Mouse (Mus musculus) heart, postnatal 0 days (tissue): Measurements from ENCODE around the gene Sorbs2. TPM values are rescaled to one million over a fixed set of nuclear protein-coding genes. Genes with fewer than 3 reads are reported as not detected.

ENCODE experiments used
- ATAC-seq: fragments of 200-750 bp; cut with Nextera tagmentation; 2 replicates; pipeline ENCODE4 v1.8.0; 2017; ENCODE audit warnings: low read depth, moderate number of reproducible peaks, moderate library complexity; ENCODE audit not compliant: insufficient read depth
- DNase-seq: peaks from one replicate; pipeline ENCODE4 v3.0.0-alpha.2; 2016; ENCODE audit warnings: low spot score
- H3K27ac ChIP-seq: fragments of 300-500 bp; sonication (generic); 2 replicates; pipeline ENCODE4 v1.5.1; 2014; ENCODE audit warnings: low read depth, mild to moderate bottlenecking
- H3K27me3 ChIP-seq: fragments of 300-500 bp; sonication (generic); 2 replicates; pipeline ENCODE4 v1.6.1; 2014; ENCODE audit warnings: low read length, mixed read lengths; ENCODE audit not compliant: control insufficient read depth, insufficient read depth
- H3K36me3 ChIP-seq: fragments of 300-500 bp; sonication (generic); replicated peaks from 2 replicates; pipeline ENCODE4 v1.6.1; 2014; ENCODE audit warnings: low read length, mixed read lengths; ENCODE audit not compliant: control insufficient read depth, insufficient read depth
- H3K4me1 ChIP-seq: fragments of 300-500 bp; sonication (generic); 2 replicates; pipeline ENCODE4 v1.6.1; 2014; ENCODE audit warnings: antibody characterized with exemption; ENCODE audit not compliant: control insufficient read depth, insufficient read depth
- H3K4me2 ChIP-seq: fragments of 300-500 bp; sonication (generic); 2 replicates; pipeline ENCODE4 v1.6.1; 2014; ENCODE audit warnings: low read depth, mild to moderate bottlenecking, low read length, moderate library complexity
- H3K4me3 ChIP-seq: fragments of 300-500 bp; sonication (generic); 2 replicates; pipeline ENCODE4 v1.5.1; 2014; ENCODE audit warnings: low read depth, low read length
- H3K9ac ChIP-seq: fragments of 300-500 bp; sonication (generic); replicated peaks from 2 replicates; pipeline ENCODE4 v1.6.1; 2014; ENCODE audit warnings: low read depth, low read length, mixed read lengths
- H3K9me3 ChIP-seq: fragments of 300-500 bp; sonication (generic); replicated peaks from 2 replicates; pipeline ENCODE4 v1.6.1; 2016; ENCODE audit warnings: low read length; ENCODE audit not compliant: control insufficient read depth
- CTCF ChIP-seq: IDR thresholded peaks from 2 replicates; pipeline ENCODE4 v1.5.1; 2016; ENCODE audit warnings: antibody characterized with exemption, control low read depth, low read depth
- EP300 ChIP-seq: IDR thresholded peaks from 2 replicates; pipeline ENCODE4 v1.6.1; 2016; ENCODE audit warnings: antibody characterized with exemption, low read depth
- WGBS: fragments of 180-500 bp; shearing (Covaris S2); extraction: QIAGEN DNeasy Blood & Tissue Kit; methylation state at CpG from one replicate; pipeline ENCODE4 v1.1.7; 2014; 5-methylcytosine and 5-hydroxymethylcytosine counted together
- polyA plus RNA-seq: library from polyadenylated mRNA; unstranded; fragments of >200 nt; fragmentation: Nextera tagmentation; extraction: Ambion mirVana; gene quantifications from 2 replicates; pipeline ENCODE4 v1.2.1, GENCODE M21; 2015
- total RNA-seq: library from RNA; depleted of rRNA; stranded (reverse); fragments of >200 nt; gene quantifications from 2 replicates; pipeline ENCODE4 v1.2.3, GENCODE M21; 2014; ENCODE audit warnings: low replicate concordance

The Sorbs2 gene
- total and polyA plus RNA-seq, 2 experiments from 2014 or later, result 228 to 385 TPM

GRCm38 (mm10) chr8:45799517-45799916 is 291.9 kb downstream of the Sorbs2 start:
- DNase-seq (no peak), ATAC-seq (no peak)
- no peak overlapping the region for H3K9ac ChIP-seq
- peaks cover 61% of the 10 kb centered on the region for H3K36me3 ChIP-seq
- H3K27me3 ChIP-seq, result no peaks in the 10 kb centered on the region
- WGBS, result 80% methylated on average over 4 of the region's 4 CpGs
- no peaks in the 10 kb centered on the region for H3K9me3 ChIP-seq
- no peaks in the 10 kb centered on the region for H3K4me1 ChIP-seq
- H3K4me3 ChIP-seq, result no peak overlapping the region
- no peak overlapping the region for H3K27ac ChIP-seq
- TF ChIP-seq EP300 (no peak), CTCF (no peak)
- no peak overlapping the region for H3K4me2 ChIP-seq

- no peak overlapping the region for H3K4me3 ChIP-seq
- no peak for DNase-seq
- no peaks in the 10 kb centered on the region for H3K27me3 ChIP-seq
- H3K9ac ChIP-seq, result no peak overlapping the region
- no peak for ATAC-seq
- WGBS, result 87% methylated on average over 6 of the region's 6 CpGs
- H3K4me1 ChIP-seq, result no peaks in the 10 kb centered on the region
- H3K27ac ChIP-seq, result no peak overlapping the region
- no peaks in the 10 kb centered on the region for H3K9me3 ChIP-seq
- peaks cover 78% of the 10 kb centered on the region for H3K36me3 ChIP-seq
- no peak for TF ChIP-seq CTCF
- no peak for TF ChIP-seq EP300
- no peak overlapping the region for H3K4me2 ChIP-seq
Measured at GRCm38 (mm10) chr8:45808597-45808996, 301.0 kb downstream of the Sorbs2 start.

GRCm38 (mm10) chr8:45816765-45817426 is 309.3 kb downstream of the Sorbs2 start:
- Histone ChIP-seq H3K4me2 (no peak overlapping the region), H3K27me3 (no peaks in the 10 kb centered on the region), H3K27ac (no peak overlapping the region), H3K4me1 (no peaks in the 10 kb centered on the region), H3K36me3 (peaks cover 71% of the 10 kb centered on the region), H3K9me3 (no peaks in the 10 kb centered on the region), H3K9ac (no peak overlapping the region), H3K4me3 (no peak overlapping the region)
- DNase-seq (peak; percentile 32), ATAC-seq (0 out of 2 replicates have a peak, but pooled peaks have one; percentile 10)
- WGBS, result 29% methylated on average over 7 of the region's 7 CpGs
- TF ChIP-seq CTCF (peak; percentile 96), EP300 (no peak)

GRCm38 (mm10) chr8:45821650-45822049 is 314.1 kb downstream of the Sorbs2 start:
- Histone ChIP-seq H3K4me1 (no peaks in the 10 kb centered on the region), H3K9ac (no peak overlapping the region), H3K4me3 (no peak overlapping the region), H3K27ac (peak overlapping the region; percentile 48), H3K4me2 (no peak overlapping the region), H3K36me3 (peaks cover 71% of the 10 kb centered on the region), H3K9me3 (no peaks in the 10 kb centered on the region), H3K27me3 (no peaks in the 10 kb centered on the region)
- no peak for ATAC-seq
- TF ChIP-seq CTCF, result no peak
- TF ChIP-seq EP300, result no peak
- DNase-seq, result no peak
- 49% methylated on average over 5 of the region's 5 CpGs for WGBS

- H3K4me1 ChIP-seq, result peaks cover 7% of the 10 kb centered on the region
- H3K27ac ChIP-seq, result peak overlapping the region; percentile 69
- H3K36me3 ChIP-seq, result peaks cover 30% of the 10 kb centered on the region
- WGBS, result 72% methylated on average over 2 of the region's 2 CpGs
- peak; percentile 52 for DNase-seq
- no peak overlapping the region for H3K4me2 ChIP-seq
- H3K27me3 ChIP-seq, result no peaks in the 10 kb centered on the region
- ATAC-seq, result peak; percentile 79
- H3K9ac ChIP-seq, result no peak overlapping the region
- no peaks in the 10 kb centered on the region for H3K9me3 ChIP-seq
- no peak overlapping the region for H3K4me3 ChIP-seq
- TF ChIP-seq CTCF (no peak), EP300 (no peak)
Measured at GRCm38 (mm10) chr8:45829985-45830548, 322.5 kb downstream of the Sorbs2 start.

GRCm38 (mm10) chr8:45833896-45834295 is 326.3 kb downstream of the Sorbs2 start:
- WGBS, result 68% methylated on average over 2 of the region's 2 CpGs
- DNase-seq (no peak), ATAC-seq (no peak)
- H3K27me3 ChIP-seq, result no peaks in the 10 kb centered on the region
- no peak overlapping the region for H3K4me3 ChIP-seq
- no peak overlapping the region for H3K9ac ChIP-seq
- H3K4me2 ChIP-seq, result no peak overlapping the region
- H3K36me3 ChIP-seq, result peaks cover 7% of the 10 kb centered on the region; the same call in 1 of the 2 replicates
- no peaks in the 10 kb centered on the region for H3K9me3 ChIP-seq
- H3K27ac ChIP-seq, result no peak overlapping the region
- no peak for TF ChIP-seq CTCF
- no peak for TF ChIP-seq EP300
- H3K4me1 ChIP-seq, result peaks cover 10% of the 10 kb centered on the region
